Mouse (Mus musculus) frontal cortex, postnatal 36 days (tissue): ENCODE measurements around the gene Reg4.
A peak's percentile ranks its signal among the peaks of the same experiment; 100 is the strongest.

Experiments
- DNase-seq, 2 experiments: peaks; one replicate each; pipeline ENCODE4 v3.0.0; 2022; ENCODE audit warnings: low spot score in 2 of 2

Gene Reg4

DNA sequence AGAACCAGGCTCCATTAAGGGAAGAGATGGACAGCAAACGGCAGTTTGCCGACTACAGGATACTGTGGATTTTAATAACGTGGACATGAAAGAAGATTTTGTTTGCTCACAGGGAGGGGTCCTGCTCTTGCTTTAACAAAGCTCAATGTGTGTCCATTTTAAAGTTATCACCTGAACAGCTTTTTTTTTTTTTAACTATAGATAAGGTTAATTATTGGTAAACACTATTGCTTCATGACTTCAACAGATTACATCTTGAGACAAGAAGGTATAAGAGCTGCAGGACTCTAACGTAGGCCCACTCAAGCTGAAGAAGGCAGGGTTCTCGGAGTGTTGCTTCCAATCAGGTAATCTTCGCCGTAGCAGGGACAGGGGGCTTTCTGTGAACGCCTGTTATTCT is at the start of gene Reg4:
Reg4 (plus strand) TSS at position 301 of the 400 bp plus-strand sequence.
- no peak for DNase-seq

DNA sequence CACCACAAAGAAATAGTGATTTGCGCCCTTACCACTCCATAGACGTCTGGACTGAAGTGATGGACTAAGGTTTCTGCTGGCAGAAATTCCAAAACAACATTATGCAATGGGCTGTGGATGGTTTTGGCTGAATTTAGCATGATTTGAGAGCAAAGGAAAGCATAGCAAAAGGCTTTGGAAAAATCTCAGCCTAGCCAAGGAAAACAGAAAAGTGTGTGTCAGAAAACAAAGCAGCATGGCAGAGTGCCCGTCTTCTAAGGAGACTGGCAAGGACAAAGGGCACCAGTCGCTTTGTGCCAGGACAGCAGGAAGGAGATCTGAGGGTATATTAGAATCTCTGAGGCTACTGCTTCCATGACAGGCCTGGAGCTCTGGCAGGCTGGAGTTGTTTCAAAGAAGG is 43.6 kb upstream of the Reg4 start:
- peak; percentile 35 to 57 for DNase-seq

DNA sequence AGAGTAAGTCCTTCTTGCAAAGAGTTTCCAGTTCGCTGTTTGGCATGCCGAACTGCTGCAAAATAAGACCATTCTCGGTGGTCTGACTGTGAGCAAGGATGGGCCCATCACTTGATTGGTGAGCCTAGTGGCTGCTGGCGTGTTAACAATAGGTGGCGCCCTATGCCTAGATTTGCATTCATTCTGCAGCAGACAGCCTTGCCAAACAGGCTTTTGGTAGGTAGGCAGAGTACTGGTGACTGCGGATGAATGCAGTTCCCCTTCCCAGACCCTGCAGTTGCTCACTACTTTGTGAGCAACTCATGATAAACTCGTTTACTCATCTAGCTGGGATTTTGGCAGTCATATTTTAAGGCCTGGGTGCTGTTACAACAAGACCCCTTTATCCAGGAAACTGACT is 41.2 kb upstream of the Reg4 start:
- peak; percentile 28 to 35 for DNase-seq

DNA sequence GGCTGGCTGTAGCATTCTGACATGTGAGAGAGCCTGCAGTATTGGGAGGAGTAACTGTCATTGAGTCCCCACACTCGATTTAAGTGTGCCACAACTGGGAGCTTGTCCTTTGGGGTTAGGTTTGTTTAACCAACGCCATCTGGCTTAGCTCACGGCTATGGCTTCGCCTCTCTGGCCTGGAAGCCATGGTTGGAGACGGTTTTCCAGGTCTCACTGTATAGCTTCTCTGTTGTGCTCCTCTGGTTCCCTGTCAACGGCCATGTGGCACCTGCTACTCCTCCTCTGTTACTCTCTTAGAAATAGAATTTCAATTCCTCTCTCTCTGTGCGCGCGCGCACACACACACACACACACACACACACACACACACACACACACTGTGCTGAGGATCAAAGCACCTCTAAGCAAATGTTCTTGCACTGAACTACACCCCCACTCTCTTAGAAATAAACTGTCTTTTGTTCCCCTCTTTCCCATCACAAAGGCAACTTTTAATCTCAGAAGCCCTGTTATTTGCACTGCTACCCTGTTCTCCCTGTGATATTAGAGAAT is 36.7 kb upstream of the Reg4 start:
- DNase-seq: no peak

DNA sequence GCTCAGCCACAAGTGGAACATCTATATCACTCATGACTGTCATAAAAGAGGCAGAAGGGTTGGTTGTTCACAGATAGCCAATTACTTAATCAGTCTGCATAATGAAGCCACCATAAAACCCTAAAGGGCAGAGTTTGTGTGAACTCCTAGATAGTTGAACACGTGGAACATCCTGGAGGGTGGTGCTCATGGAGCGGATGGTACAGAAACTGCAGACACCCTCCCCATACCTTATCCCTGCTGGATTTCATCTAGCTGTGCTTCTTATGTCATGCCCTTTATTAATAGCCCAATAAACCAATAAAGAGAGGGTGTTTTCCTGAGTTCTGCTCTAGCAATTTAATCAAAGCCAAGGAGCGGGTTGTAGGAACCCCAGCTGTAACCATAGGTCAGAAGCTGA is 34.2 kb upstream of the Reg4 start:
- DNase-seq: no peak

DNA sequence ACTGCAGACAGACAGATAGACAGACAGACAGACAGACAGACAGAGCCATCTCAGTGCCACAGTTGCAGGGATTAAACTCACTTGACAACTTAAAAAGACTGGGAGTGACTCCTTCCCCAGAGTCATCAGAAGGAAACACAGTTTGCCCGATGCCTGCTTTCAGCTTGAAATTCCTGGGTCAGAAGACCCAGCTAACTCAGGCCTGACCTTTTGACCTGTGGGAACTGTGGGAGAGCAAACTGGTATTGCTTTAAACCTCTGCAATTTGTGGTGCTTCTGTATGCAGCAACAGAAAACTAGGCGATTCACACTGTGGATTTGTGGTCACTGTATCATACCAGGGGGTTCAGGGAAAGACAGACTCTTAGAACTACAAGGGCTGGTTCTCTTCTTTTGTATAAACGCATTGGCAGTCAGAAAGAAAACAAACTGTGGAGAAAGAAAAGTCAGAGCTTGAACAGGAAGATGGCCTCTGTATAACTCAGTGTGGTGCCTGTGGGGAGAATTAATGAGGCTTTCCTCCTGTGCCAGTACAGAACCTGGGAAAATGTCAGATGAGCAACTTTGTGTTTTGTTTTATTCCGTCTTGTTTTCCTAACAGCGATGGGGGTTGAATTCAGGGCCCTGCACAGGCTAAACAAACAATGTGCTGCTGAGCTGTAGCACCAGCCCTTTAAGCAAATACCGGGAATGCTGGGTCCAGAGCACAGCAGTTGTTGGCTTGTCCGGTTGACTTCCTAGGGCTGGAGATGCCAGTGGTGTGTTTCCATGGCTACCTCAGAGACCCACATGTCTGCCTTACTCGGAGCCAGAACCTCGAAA is 24.0 kb upstream of the Reg4 start:
- DNase-seq: peak in 1 of 2 experiments; percentile 15

DNA sequence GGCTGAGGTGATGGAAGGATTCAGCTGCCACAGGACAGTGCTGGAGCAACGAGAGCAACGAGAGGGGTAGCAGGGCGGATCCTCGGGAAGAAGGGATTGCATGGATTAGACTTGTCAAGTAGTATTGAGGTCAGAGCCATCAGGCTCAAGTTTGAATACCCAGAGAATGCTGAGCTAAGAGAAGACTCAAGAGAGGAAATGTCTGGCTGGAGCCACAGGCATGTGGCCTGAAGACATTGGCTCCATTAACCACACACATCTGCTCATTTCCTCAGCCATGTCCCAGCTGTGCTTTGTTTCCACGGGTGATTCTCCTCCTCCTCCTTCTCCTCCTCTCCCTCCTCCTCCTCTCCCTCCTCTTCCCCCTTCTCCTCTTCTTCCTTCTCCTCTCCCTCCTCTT is 22.2 kb upstream of the Reg4 start:
- no peak for DNase-seq

DNA sequence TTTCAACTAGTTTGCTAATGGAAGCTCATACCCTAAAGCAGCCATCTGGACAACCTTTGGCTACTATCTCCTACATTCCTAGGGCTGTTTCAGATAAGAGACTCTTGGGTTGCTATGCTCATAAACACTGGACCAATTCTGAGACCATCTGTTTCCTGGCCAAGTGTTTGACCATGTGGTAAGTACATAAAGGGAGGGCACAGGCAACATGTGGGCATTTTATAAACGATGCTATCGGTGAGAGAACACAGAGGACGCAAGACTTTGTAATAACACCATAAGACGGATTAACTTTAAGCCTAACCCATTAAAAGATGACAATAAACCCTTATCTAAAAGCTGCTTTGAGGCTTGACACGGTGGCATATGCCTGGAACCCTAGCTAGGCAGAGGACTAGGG is 18.7 kb upstream of the Reg4 start:
- no peak for DNase-seq

DNA sequence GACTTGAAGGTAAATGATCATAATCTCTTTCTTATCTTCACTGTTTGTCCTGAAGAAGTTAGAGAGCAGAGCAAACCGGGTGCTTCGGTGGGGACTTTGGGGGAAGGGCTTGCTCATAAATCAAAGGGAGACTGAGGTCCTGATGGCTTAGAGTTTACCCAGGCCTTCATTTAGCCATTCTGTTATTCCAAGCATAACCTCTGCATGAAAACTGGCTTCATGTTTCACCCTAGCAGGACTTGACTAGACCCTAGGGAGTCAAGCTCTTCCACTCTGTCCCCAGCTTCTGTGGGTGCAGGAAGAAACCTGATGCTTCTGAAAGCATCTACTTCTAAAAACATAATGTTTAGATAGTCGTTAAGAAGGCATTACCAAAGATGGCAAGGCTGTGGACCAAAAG is 15.0 kb upstream of the Reg4 start:
- no peak for DNase-seq

DNA sequence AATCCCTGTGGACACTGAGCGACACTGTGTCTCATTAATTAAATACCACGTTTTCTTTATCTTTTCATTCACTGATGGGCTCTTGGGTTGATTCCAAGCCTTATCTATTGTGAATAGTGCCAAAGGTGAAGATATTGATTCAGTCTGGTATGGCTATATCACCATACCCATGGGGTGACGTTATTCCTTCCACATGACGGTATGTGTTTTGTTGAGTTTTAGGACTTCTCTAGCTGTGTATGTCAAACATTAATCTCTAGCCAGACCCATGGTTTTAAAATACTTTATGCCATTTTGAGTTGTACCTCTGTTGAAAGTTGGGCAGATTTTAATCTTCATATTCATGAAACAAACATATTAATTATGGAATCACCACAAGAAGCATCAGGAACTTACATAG is 12.8 kb upstream of the Reg4 start:
- no peak for DNase-seq

DNA sequence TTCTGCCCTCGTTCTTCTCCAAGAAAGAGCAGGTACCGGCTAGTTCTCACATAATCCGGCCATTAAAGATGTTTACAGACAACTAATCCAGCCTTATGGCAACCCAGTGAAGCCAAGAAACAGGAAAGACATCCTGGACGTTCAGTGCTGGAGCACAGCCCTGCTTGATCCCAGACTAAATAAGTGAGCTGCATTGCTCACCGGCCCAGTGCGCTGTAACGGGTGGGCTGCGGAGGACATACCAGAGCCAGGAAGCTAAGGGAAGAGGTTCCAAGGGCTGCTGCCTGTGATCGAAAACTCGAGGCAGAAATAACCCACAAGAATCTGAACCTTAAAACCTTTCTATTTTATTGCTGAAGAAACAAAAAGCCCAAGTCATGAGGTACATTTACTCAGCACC is 11.1 kb upstream of the Reg4 start:
- DNase-seq: no peak

DNA sequence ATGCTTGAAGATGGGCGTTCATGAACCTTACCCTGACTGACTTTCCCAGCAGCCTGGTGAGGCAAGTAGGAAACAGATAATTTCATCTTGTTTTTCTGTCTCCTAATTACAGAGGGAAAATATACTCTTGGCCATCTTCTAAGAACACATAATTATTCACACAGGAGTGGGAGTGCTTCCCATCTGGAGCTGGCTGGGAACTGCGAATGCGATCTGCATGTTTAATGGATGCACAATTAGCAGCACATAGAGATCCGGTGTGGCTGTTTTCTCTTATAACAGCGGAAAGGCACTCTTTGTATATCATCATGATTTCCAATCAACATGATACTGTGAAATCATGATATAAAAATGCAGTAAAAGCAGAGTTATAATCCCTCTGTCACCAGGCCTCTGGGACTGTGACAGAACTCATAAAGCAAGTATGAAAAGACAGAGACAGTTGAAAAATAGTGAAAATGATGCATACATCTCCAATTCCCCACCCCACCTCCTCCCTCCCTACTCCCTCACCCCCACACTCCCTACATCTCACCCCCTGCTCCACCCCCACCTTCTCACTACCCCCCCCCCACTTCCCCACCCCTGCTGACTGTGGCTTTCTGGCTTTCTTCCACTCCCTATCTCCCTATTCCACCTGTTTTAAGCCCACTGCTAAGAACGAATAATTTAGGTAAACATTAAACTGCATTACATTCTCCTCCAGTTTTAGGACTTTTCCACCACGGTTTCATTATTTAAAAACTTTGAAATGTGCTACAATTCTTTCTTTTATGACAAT is 10.5 kb upstream of the Reg4 start:
- peak; percentile 67 to 81 for DNase-seq

DNA sequence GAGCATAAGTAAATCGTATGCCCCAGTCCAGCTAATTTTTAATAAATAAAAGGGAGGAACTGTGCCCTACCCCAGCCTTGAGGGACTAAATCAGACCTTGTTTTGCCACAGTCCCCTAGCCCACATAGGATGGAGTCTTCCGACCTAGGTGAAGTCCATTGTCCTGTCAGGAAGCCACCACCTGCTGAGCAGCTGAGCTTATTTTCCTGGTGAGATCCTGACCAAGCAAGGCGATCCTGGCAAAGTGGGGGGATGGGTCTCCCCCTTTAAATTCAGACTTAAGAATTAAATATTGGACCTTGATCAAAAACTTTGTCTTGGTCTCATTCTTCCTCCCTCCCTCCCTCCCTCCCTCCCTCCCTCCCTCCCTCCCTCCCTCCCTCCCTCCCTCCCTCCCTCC is 5.7 kb upstream of the Reg4 start:
- DNase-seq: no peak

DNA sequence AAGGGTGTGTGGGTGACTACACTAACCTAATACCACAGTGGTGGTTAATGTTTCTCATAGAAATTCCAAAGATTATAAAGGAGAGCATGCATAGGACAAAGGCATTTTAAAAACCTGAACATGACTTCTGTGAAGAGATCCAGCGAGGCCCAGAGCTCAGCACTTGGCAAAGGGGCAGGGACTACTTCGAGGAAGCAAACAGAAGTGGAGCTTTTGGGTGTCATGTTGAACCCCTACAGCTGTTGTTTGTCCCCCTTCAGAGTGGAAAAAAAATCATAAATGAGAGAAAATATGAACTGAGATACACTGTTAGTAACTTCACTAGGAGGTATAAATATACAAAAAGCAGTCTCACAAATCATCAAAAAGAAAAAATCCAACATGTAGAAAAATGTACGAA is 1.3 kb downstream of the Reg4 start:
- DNase-seq: no peak

DNA sequence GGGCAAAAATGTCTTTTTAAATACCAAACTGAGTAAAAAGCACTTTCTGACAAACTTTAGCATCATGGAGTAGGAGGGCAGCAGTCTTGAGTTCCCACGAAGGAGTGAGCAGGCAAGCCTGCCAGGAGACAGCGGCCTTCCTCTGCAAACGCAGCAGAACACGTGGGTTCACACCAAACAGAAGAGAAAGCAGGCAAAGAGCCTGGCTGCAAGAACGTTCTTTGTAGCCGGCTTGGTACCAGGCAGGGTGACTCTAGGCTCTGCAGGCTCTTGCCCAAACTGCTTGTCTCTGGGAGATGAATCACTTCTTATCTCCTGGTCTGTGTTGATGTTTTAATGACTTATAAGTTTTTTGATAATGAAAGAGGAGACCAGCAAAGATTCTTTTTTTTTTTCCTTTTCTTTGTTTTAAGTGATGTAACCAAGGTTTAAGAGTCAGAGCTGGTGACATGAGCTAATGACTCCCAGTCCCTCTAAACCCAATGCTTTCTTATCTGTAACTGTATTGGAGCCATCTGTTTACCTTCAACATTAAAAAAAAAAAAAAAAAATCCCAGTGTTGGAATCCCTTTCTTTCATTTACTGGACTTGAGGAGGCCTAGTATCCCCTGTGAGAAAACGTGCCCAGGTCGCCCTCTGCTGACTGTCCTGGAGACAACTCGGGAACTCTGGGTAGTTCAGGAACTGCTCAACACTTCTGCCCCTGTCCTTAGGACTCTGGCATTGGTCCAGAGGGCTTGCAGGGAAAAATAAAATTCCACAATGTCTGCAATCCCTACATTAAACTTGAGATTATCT is 2.0 kb downstream of the Reg4 start:
- peak; percentile 57 to 71 for DNase-seq

DNA sequence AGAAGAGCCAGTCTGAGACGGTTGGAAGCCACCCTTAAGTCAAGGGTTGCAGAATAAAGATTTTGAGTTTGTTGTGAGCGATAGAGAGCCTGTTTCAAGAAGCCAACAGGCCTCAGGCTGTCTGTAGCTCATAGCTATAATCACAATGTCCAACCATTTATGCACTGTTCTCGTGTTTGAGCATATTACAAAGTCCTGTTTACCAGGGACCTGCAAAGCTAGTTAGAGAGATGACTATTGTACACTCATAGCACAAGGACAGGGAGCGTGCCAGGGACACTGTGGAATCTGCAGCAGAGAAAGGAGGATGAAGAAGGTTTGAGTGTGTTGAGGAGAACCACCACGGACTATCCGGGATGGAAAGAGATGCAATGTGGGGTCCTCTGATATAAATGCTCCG is 3.0 kb downstream of the Reg4 start:
- no peak for DNase-seq

DNA sequence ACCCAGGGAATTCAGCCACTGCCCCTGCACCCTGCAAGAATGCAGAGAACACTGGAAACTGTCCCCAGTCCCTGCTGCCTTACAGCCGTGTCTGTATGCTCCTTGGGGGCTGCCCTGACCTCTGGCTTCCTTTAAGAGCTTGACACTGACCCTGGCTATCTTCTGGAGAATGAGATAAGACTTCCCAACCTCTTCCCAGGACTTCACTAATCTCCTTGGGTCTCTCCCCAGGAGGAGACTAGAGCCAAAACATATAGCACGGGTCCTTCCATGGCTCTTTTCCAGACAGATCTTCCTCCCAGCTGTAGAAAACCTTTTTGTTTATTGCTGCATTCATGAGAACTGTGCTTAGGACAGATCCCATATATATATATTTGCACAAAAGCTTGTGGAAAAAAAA is 3.8 kb downstream of the Reg4 start:
- no peak for DNase-seq

DNA sequence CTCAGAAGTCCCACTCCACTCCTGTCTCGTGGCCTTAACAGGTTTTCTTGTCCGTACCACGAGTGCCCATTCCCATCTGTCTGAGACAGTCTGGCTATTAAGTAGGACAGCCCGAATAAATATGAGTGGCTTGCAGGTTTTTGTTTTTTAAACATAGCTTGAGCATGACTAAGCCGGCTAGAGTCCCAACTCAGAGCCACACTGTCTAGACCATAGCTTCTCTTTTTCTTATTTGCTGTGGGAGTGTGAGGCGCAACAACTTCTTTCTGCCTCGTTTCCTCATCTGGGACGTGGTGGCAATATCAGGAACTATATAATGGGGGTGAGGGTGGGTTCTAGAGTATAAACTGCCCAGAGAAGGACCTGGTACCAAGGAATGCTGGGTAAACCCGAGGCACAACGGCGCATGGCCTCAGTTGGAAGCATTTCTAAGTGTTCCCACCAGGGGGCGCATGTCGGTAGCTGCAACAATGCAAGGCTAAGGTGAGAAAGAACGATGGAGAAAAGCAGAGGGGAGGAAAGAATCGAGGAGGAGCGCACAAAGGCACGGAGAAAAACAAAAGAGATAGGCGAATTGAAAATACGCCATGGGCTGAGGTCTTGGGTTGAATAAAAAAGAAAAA is 5.1 kb downstream of the Reg4 start:
- peak; percentile 83 to 84 for DNase-seq

DNA sequence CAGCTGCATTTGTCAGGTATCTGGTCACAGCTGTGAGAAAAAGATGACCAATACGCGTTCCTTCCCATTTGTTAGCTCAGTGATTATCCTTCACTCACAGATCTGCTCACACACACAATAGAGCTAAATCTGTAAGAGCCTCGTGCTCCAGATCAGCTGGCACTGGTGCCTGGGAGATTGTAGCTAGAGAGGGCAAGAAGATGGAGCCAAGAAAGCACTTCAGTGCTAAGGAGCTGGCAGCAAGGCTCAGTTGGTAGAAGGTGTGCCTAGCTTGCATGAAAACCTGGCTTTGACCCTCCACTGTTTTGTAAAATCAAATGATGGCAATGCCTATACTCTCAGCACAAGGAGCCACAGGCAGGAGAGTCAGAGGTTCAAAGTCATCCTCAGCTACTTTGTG is 5.8 kb downstream of the Reg4 start:
- no peak for DNase-seq

DNA sequence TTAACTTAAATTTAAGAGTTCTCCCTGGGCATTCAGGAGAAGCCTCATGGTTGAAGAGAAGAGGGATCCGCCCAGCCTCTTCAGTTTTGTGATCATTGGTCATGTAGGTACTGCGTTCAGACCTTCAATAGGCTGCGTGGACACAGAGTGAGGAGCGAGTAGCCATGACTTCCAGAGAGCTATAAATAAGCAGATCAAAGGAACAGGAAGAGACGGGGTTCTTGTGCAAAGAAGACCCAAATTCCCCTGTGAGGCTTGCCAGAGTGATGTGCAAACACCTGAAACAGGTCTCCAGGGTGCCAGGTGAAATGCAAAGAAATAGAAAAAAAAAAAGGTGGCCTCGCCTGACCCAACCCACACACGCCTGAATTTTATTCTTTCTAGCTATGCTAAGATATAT is 8.0 kb downstream of the Reg4 start:
- DNase-seq: no peak

DNA sequence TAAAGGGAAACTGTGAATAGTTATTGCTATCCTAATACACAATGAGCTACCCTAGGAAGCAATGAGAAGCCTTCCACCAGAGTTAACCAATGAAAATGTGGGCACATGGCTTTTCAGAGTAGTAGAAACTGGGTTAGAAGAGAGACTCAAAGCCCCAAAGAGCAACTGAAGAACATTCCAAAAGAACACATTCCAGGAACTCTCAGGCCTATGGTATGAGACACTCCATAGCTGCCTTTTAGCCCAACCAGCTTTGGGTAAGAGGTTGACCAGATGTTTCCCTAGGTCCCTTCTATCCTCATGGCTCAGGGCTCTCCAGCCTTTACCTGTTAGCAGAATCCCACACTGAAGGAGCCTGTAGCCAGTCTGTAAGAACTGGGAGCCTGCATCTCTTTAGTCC is 11.5 kb downstream of the Reg4 start:
- DNase-seq: no peak

DNA sequence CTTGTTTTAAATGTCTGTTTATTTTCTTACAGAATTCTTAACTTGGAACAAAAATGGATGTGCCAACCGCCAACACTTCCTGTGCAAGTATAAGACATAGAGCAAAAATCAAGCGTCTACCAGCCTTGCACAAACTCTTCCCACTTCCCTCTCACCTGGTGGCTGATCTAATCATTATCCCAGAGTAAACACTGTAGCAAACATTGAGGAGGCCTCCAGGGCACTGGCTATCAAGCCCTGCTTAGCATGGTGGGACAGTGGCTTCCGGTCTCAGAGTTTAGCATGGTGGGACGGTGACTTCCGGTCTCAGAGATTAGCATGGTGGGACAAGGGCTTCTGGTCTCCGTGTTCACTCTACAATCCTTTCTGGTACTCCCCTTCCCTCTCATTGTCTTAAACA is 14.3 kb downstream of the Reg4 start:
- no peak for DNase-seq
